Mouse (Mus musculus) midbrain, embryonic 16.5 days (tissue): ENCODE measurements around the gene Rbfox1. TPM values are rescaled to one million over a fixed set of nuclear protein-coding genes. Genes with fewer than 3 reads are reported as not detected.

Experiments
- ATAC-seq: fragments of 200-750 bp; cut with Nextera tagmentation; 2 replicates; pipeline ENCODE4 v1.8.0; 2017; ENCODE audit warnings: moderate TSS enrichment
- H3K27ac ChIP-seq: fragments of 300-500 bp; sonication (generic); 2 replicates; pipeline ENCODE4 v1.5.1; 2014; ENCODE audit warnings: mild to moderate bottlenecking, low read length, mixed read lengths
- H3K27me3 ChIP-seq: fragments of 300-500 bp; sonication (generic); 2 replicates; pipeline ENCODE4 v1.6.1; 2014; ENCODE audit warnings: low read depth, low read length, mixed read lengths; ENCODE audit not compliant: control insufficient read depth, insufficient read depth
- H3K36me3 ChIP-seq: fragments of 300-500 bp; sonication (generic); 2 replicates; pipeline ENCODE4 v1.6.1; 2014; ENCODE audit warnings: mild to moderate bottlenecking, low read length, moderate library complexity, mixed read lengths; ENCODE audit not compliant: control insufficient read depth, insufficient read depth
- H3K4me1 ChIP-seq: fragments of 300-500 bp; sonication (generic); 2 replicates; pipeline ENCODE4 v1.6.1; 2014; ENCODE audit warnings: mild to moderate bottlenecking, low read length, mixed read lengths; ENCODE audit not compliant: control insufficient read depth, insufficient read depth
- H3K4me2 ChIP-seq: fragments of 300-500 bp; sonication (generic); 2 replicates; pipeline ENCODE4 v1.6.1; 2014; ENCODE audit warnings: mild to moderate bottlenecking, low read length, mixed read lengths
- H3K4me3 ChIP-seq: fragments of 300-500 bp; sonication (generic); 2 replicates; pipeline ENCODE4 v1.5.1; 2014; ENCODE audit warnings: low read depth, mild to moderate bottlenecking, low read length, moderate library complexity, mixed read lengths
- H3K9ac ChIP-seq: fragments of 300-500 bp; sonication (generic); 2 replicates; pipeline ENCODE4 v1.6.1; 2014; ENCODE audit warnings: low read depth, low read length, mixed read lengths
- H3K9me3 ChIP-seq: fragments of 300-500 bp; sonication (generic); replicated peaks from 2 replicates; pipeline ENCODE4 v1.6.1; 2014; ENCODE audit warnings: mild to moderate bottlenecking, low read length, mixed read lengths; ENCODE audit not compliant: control insufficient read depth, poor library complexity, severe bottlenecking
- WGBS: fragments of 180-500 bp; shearing (Covaris S2); extraction: QIAGEN DNeasy Blood & Tissue Kit; methylation state at CpG from one replicate; pipeline ENCODE4 v1.1.7; 2014; 5-methylcytosine and 5-hydroxymethylcytosine counted together
- polyA plus RNA-seq: library from polyadenylated mRNA; unstranded; fragments of >200 nt; fragmentation: Nextera tagmentation; extraction: Ambion mirVana; gene quantifications from 2 replicates; pipeline ENCODE4 v1.2.1, GENCODE M21; 2015

The Rbfox1 gene
- polyA plus RNA-seq, 1 experiment from 2014 or later, result 259 TPM

DNA sequence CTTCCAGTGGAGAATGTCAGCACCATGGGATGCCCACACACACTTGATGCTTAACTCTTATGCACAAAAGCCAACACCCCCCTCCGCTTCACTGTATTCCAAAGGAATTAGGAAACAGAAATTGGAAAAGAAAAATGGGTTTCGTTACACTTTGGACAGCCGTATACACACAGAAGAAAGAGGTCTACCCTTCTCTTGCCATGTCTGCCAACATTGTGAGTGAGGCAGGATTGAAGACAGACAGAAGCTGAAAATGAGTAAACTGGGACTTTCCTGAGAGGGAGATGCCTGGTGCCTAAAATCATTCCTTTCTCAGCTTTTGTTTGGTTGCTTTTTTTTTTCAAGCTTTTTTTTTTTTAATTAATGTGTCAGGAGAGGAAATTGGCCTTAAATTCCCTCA, 1000.5 kb downstream of the Rbfox1 start:
- no peaks in the 10 kb centered on the region for H3K27me3 ChIP-seq
- 58% methylated on average over 3 of the region's 3 CpGs for WGBS
- no peaks in the 10 kb centered on the region for H3K9me3 ChIP-seq
- H3K4me1 ChIP-seq, result peaks cover 17% of the 10 kb centered on the region
- no peak overlapping the region for H3K4me2 ChIP-seq
- H3K4me3 ChIP-seq, result no peak overlapping the region
- no peak overlapping the region for H3K27ac ChIP-seq
- ATAC-seq, result no peak
- H3K9ac ChIP-seq, result no peak overlapping the region
- no peaks in the 10 kb centered on the region for H3K36me3 ChIP-seq

DNA sequence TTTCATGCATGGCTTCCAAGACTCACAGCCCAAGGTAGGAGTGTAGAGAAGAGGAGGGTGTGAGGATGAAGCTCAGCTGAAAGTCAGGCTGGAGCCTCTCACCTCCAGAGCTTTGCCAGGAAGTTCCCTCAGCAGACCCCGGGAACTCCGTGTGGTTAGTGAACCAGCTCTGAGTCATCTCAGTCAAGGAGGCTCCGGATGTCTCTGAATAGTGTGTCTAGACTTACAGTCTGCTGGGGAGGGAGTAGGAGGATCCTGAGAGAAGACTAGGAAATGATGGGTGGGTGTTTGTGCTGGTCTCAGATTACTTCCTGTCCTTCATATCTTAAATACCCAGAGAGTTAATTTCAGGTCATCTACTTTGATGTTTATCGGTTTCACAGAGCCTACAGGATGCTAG, 1004.1 kb downstream of the Rbfox1 start:
- no peak for ATAC-seq
- H3K27ac ChIP-seq, result no peak overlapping the region
- no peak overlapping the region for H3K9ac ChIP-seq
- WGBS, result 78% methylated on average over 4 of the region's 4 CpGs
- no peaks in the 10 kb centered on the region for H3K4me1 ChIP-seq
- no peak overlapping the region for H3K4me2 ChIP-seq
- H3K9me3 ChIP-seq, result no peaks in the 10 kb centered on the region
- H3K27me3 ChIP-seq, result no peaks in the 10 kb centered on the region
- no peak overlapping the region for H3K4me3 ChIP-seq
- no peaks in the 10 kb centered on the region for H3K36me3 ChIP-seq

DNA sequence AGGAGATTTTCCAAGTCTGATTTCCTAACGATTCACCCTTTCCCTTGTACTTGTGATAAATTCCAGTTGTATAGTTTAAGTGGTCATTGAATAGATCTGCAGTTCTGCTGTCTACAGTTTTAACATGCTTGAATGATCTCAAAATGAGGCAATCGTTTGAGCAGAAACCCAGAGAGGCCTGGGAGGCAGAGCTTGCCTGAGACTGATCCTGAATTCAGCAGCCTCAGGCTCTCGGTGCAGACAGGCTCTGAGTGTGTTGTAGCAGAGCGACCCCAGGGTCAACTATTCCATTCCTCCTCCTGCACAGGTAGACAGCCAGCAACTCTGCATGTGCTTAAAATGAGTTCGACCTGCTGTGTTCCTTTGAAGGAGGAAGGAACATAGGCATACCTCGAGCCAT, 1012.6 kb downstream of the Rbfox1 start:
- no peak for ATAC-seq
- WGBS, result 33% methylated on average over 6 of the region's 6 CpGs
- Histone ChIP-seq H3K4me2 (no peak overlapping the region), H3K27ac (peak overlapping the region; percentile 52), H3K4me3 (no peak overlapping the region), H3K4me1 (peaks cover 10% of the 10 kb centered on the region), H3K27me3 (no peaks in the 10 kb centered on the region), H3K36me3 (no peaks in the 10 kb centered on the region), H3K9ac (no peak overlapping the region), H3K9me3 (no peaks in the 10 kb centered on the region)

DNA sequence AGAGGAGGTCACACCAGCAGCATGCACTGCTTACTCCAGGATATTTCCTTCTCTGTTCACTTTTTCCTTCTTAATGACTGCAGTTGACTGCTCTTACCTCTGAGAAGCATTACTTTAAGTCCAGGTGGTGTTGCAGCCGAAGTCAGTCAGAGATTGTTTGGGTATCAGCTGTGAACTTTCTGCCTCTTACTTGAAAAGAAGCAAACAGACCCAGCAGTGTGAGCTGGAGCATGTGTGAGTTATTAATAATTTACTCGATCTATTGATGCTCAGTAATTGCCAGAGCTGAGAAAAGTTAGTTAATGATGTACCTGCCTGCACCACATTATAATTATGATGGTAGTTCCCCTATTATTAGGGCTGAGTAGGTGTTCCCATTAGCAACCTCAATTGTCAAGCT, 1014.9 kb downstream of the Rbfox1 start:
- 75% methylated on average over 2 of the region's 2 CpGs for WGBS

DNA sequence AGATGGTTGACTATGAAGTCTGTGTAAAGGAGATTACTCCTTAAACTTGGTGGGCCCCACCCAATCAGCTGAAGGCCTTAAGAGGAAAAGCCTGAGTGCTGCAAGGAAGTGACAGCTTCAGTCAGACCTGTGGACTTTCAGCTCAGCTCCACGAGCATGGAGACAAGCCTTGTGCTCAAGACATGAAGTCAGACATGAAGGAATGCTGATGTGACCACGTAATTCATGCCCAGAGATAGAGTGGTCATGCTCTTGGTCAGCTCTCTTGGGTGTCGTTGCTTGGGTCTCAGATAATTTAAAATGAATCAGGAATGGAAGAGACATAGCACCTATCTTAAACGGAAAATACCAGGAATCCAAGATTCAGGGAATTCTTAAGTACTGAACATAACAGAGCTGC, 1019.8 kb downstream of the Rbfox1 start:
- H3K27me3 ChIP-seq, result no peaks in the 10 kb centered on the region
- H3K4me3 ChIP-seq, result no peak overlapping the region
- no peak overlapping the region for H3K27ac ChIP-seq
- H3K36me3 ChIP-seq, result no peaks in the 10 kb centered on the region
- no peaks in the 10 kb centered on the region for H3K9me3 ChIP-seq
- H3K4me1 ChIP-seq, result no peaks in the 10 kb centered on the region
- H3K4me2 ChIP-seq, result no peak overlapping the region
- 74% methylated on average over 4 of the region's 4 CpGs for WGBS
- ATAC-seq, result no peak
- H3K9ac ChIP-seq, result no peak overlapping the region

More for the DNA sequence above, 1014.9 kb downstream of the Rbfox1 start:
- no peak overlapping the region for H3K9ac ChIP-seq
- H3K36me3 ChIP-seq, result no peaks in the 10 kb centered on the region
- ATAC-seq, result no peak
- no peak overlapping the region for H3K27ac ChIP-seq
- no peaks in the 10 kb centered on the region for H3K9me3 ChIP-seq
- no peaks in the 10 kb centered on the region for H3K27me3 ChIP-seq
- no peak overlapping the region for H3K4me3 ChIP-seq
- peaks cover 10% of the 10 kb centered on the region for H3K4me1 ChIP-seq
- H3K4me2 ChIP-seq, result no peak overlapping the region

DNA sequence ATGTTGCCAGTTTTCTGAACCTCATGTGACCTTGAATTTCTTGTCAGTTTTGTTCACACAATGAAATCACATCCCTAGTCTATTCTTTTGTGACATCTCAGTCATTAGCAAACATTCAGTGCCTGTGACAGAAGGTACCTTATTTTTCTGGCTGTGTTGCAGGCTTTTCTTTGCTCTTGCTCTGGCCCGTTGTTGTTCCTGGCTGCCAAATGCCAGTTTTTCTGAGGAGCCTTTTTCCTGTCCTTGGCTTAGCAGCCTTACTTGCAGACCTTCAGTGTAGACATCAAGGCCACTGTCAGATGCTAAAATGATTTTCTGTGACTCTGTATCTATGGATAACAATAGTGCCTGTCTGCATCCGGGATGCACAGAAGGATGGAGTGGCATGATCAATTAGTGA, 1020.8 kb downstream of the Rbfox1 start:
- H3K4me1 ChIP-seq, result no peaks in the 10 kb centered on the region
- H3K4me3 ChIP-seq, result no peak overlapping the region
- H3K9me3 ChIP-seq, result no peaks in the 10 kb centered on the region
- H3K4me2 ChIP-seq, result no peak overlapping the region
- no peaks in the 10 kb centered on the region for H3K36me3 ChIP-seq
- no peak overlapping the region for H3K27ac ChIP-seq
- H3K27me3 ChIP-seq, result no peaks in the 10 kb centered on the region
- ATAC-seq, result no peak
- WGBS, result 56% methylated on average over 2 of the region's 2 CpGs
- no peak overlapping the region for H3K9ac ChIP-seq

DNA sequence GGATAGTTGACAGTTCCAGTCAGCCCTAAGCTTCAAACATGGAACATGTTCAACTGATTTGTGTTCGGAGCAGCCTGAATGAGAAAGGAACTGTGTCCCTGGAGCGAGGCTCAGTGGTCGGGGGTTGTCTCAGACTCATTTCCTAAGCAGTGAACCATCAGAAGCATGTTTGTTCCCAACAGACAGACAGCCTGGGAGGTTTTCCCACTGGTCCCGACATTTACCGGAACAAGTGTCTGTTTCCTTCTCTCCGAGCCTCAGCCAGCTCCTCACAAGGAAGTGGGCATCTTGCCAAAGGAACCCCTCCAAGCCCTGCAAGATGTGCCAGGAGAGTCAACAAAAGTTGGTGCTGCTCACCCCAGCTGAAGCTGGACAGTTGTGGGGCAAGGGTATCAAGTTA, 1022.4 kb downstream of the Rbfox1 start:
- H3K36me3 ChIP-seq, result no peaks in the 10 kb centered on the region
- no peaks in the 10 kb centered on the region for H3K4me1 ChIP-seq
- no peak overlapping the region for H3K27ac ChIP-seq
- ATAC-seq, result no peak
- no peak overlapping the region for H3K4me2 ChIP-seq
- no peaks in the 10 kb centered on the region for H3K9me3 ChIP-seq
- no peak overlapping the region for H3K4me3 ChIP-seq
- H3K9ac ChIP-seq, result no peak overlapping the region
- 66% methylated on average over 6 of the region's 6 CpGs for WGBS
- H3K27me3 ChIP-seq, result no peaks in the 10 kb centered on the region

DNA sequence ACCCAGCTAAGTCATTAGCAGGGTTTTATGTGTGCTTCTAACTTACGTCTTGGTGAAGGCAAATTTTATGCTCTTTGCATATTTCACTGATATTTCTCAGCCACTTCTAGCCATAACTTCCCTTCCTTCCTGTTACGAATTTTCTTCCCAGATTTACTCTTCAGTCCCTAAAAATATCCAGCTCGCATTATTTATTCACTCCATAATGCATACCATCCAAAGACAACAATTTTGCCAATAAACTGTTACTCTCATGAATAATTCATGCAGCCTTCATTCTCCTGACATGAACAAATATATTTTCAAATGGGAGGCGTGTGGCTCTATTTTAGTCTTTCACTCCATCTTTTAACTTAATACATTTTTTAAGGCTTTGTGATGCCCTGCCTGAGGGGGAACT, 1029.4 kb downstream of the Rbfox1 start:
- ATAC-seq, result no peak
- Histone ChIP-seq H3K4me3 (no peak overlapping the region), H3K9ac (no peak overlapping the region)

DNA sequence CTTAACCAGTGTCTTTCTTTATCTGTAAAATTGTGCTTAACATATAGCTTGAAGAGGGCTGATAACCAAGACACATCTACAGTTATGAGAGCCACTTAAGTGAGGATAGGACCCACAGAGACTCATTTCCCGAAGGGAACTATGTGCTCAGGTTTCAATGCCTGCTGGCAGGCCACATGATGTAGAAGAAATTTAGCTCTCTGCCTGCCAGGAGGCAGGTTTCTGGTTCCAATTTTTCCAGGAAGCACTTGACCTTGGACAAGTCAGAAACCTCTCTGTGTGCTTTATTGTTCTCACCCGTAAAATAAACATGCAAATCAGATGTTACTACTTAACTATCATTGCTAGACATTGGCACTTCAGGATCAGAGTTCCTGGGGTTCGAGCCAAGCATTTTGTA, 1033.5 kb downstream of the Rbfox1 start:
- Histone ChIP-seq H3K36me3 (no peaks in the 10 kb centered on the region), H3K27ac (no peak overlapping the region), H3K4me3 (no peak overlapping the region), H3K4me2 (no peak overlapping the region), H3K27me3 (no peaks in the 10 kb centered on the region), H3K9ac (no peak overlapping the region), H3K4me1 (peaks cover 3% of the 10 kb centered on the region; the same call in 1 of the 2 replicates), H3K9me3 (no peaks in the 10 kb centered on the region)
- ATAC-seq, result no peak
- 60% methylated on average over 3 of the region's 3 CpGs for WGBS

More for the DNA sequence above, 1029.4 kb downstream of the Rbfox1 start:
- Histone ChIP-seq H3K27ac (no peak overlapping the region), H3K4me1 (peaks cover 3% of the 10 kb centered on the region; the same call in 1 of the 2 replicates), H3K9me3 (no peaks in the 10 kb centered on the region), H3K27me3 (no peaks in the 10 kb centered on the region), H3K36me3 (no peaks in the 10 kb centered on the region), H3K4me2 (no peak overlapping the region)
- 54% methylated on average over 4 of the region's 4 CpGs for WGBS

DNA sequence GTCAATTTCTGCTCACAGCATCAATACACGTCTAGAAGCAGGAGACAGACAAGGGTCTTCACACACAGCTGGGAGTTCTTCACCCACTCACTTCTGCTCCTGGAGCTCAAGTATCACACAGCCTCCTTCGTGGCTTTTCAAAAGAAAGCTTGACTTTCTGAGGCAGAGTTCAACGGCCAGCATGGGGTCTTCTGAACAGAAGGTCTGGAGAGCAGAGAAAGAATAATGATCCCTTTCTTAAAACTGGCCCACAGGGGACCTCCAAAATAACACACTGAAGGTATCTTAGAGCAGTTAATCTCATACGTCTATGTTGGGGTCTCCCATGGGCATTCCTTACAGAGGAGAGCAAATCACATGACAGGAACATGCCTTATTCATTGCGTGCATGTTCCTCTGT, 1034.5 kb downstream of the Rbfox1 start:
- H3K9ac ChIP-seq, result no peak overlapping the region
- no peak overlapping the region for H3K4me3 ChIP-seq
- H3K4me1 ChIP-seq, result no peaks in the 10 kb centered on the region; the same call in 1 of the 2 replicates
- no peak for ATAC-seq
- H3K9me3 ChIP-seq, result no peaks in the 10 kb centered on the region
- no peak overlapping the region for H3K4me2 ChIP-seq
- H3K36me3 ChIP-seq, result no peaks in the 10 kb centered on the region
- no peaks in the 10 kb centered on the region for H3K27me3 ChIP-seq
- WGBS, result 33% methylated on average over 5 of the region's 5 CpGs
- H3K27ac ChIP-seq, result no peak overlapping the region
